Mouse (Mus musculus): ENCODE results near the gene Rbm28.

GRCm38 (mm10) chr6:29210231-29210936 lies 45.6 kb upstream of the Rbm28 start:
- TF ChIP-seq CTCF (IDR thresholded peaks at IDR 0.05) (no peak), POLR2A (IDR thresholded peaks at IDR 0.05; ENCODE audit: insufficient read depth, low read depth, low read length) (no peak), EP300 (IDR thresholded peaks at IDR 0.05; ENCODE audit: insufficient read depth, low read depth, low read length) (no peak)

Data from heart, adult 2 months (tissue).